Mouse (Mus musculus): ENCODE data around the gene Psmd13. TPM values are rescaled to one million over a fixed set of nuclear protein-coding genes. Genes with fewer than 3 reads are reported as not detected.

Psmd13 gene
- total RNA-seq, 2 experiments from 2014 or later: 101 to 107 TPM

DNA sequence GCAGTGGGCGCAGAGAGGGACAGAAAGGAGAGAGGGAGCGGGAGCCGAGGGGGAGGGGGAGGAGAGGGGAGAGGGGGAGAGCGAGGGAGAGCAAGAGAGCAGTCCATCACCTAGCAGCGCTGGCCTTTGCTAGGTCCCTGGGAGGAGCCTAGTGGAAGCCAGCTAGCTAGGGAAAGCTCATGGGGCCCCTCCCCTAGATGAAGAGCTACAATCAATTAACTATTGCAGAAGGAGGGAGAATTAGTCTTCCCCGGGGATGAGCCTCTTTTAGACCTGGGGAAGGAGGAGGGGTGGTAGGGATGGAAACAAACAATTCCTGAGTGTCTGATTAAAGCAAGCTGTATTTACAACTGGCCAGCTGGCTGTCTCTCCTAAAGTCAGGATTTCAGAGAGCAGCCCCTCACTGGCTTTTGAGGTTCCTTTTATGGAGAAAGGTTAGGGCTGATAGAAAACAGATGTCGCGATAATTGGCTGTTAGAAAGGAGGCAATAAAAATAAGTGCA, 58.0 kb downstream of the Psmd13 start:
- intact Hi-C loops (cut with DNase I): no loop called here
- Histone ChIP-seq H3K4me3 (no peak overlapping the region), H3K27ac (no peak overlapping the region)
- no peak for DNase-seq (ENCODE audit: extremely low spot score in 1 of 2, low spot score in 2 of 2)
- TF ChIP-seq CTCF (IDR thresholded peaks at IDR 0.05): no peak

DNA sequence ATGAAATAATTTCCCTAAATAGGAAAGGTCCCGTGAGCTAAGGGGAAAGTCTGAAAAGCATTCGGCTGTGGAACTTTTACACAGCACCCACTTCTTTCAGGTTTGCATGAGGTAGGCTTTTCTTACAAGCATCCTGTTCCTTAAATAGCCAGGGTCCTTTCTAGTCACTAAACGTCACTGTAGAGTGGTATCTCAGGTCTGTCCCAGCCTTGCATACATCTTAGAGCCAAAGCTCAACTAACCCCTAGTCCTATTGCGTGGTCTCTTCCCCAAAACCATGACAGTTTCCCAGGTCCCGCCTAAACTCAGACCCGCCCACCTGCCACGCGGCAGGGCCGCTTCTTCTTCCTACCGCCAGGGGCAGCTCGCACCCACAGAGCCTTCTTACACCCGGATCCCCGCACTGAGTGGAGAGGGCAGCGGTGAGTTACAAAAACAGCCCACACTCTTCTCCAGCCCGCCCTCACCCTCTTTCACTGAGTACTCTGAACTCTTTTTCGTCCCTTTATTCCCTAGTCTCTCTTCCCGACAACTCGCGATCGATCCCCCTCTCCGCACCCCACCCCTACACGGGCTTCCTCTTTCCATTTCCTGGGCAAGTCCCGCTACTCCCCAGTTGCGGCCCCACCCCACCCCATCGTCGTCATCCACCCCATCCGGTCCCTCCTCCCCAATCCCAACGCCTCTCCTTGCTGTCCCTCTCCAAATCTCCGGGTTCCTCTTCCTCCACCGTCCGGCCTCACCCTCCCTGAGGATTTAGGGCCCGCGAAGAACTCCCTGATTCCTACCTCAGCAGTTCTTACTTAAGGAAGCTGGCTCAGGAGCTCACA, 59.7 kb downstream of the Psmd13 start, which contains the start of gene Pgghg:
TSS of gene Pgghg (plus strand) at position 170 of the 830 bp plus-strand sequence.
- intact Hi-C loops (cut with DNase I): no loop called here
- Histone ChIP-seq H3K4me3 (peak within 1 kb of the TSS; percentile 51), H3K27ac (peak within 1 kb of the TSS; percentile 84)
- TF ChIP-seq CTCF (IDR thresholded peaks at IDR 0.05): peak; percentile 87
- DNase-seq (ENCODE audit: extremely low spot score in 1 of 2, low spot score in 2 of 2): peak; percentile 44 to 52

GRCm38 (mm10) chr7:140942341-140942740, 60.6 kb downstream of the Psmd13 start:
- no peak for DNase-seq (ENCODE audit: extremely low spot score in 1 of 2, low spot score in 2 of 2)
- peak overlapping the region; percentile 84 for H3K27ac ChIP-seq
- no peak for TF ChIP-seq CTCF (IDR thresholded peaks at IDR 0.05)
- peak overlapping the region; percentile 51 for H3K4me3 ChIP-seq
- intact Hi-C loops (cut with DNase I): no loop called here

DNA sequence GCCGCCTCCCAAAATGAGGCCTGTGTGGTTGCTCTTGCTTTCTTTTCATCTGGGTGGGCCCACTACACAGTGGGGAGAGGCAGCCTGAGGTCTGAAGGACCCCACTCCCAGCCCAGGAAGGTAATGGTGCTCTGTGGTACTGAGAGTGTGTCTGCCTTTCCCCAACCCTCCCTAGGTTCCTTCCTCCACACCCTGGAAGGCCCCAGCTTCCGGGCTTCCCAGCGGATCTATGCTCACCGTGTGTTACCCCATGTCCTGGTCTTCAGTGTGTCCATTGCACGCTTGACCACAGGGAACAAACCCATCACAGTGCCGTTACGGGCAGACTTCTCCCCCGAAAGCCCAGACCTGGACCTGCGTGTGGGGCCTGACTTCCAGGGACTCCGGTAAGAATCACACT, 61.0 kb downstream of the Psmd13 start:
- H3K27ac ChIP-seq: no peak overlapping the region
- no peak for TF ChIP-seq CTCF (IDR thresholded peaks at IDR 0.05)
- no peak for DNase-seq (ENCODE audit: extremely low spot score in 1 of 2, low spot score in 2 of 2)
- intact Hi-C loops (cut with DNase I): no loop called here
- H3K4me3 ChIP-seq: no peak overlapping the region

DNA sequence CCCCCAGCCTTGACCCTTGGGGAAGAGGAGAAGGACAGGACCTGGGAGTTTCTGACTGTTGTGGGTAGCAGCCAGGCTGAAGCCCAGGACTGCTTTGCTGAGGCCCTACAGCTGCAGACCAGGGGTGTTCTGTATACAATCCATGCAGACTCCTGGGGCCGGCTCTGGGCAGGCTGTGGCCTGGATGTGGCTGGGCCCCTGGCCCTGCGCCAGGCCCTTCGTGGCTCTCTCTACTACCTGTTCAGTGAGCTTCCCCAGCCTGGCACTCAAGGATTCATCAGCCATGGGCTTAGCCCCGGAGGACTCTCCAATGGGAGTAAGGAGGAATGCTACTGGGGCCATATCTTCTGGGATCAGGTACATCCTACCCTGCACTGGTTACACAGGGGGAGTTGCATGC, 61.6 kb downstream of the Psmd13 start:
- intact Hi-C loops (cut with DNase I): no loop called here
- DNase-seq (ENCODE audit: extremely low spot score in 1 of 2, low spot score in 2 of 2): no peak
- H3K4me3 ChIP-seq: no peak overlapping the region
- TF ChIP-seq CTCF (IDR thresholded peaks at IDR 0.05): no peak
- no peak overlapping the region for H3K27ac ChIP-seq

- TF ChIP-seq CTCF (IDR thresholded peaks at IDR 0.05): no peak
- intact Hi-C loops (cut with DNase I): no loop called here
- DNase-seq (ENCODE audit: extremely low spot score in 1 of 2, low spot score in 2 of 2): no peak
- Histone ChIP-seq H3K4me3 (no peak overlapping the region), H3K27ac (no peak overlapping the region)
Observed at GRCm38 (mm10) chr7:140944236-140944635, 62.5 kb downstream of the Psmd13 start.

GRCm38 (mm10) chr7:140945247-140945646, 63.5 kb downstream of the Psmd13 start:
- no peak for DNase-seq (ENCODE audit: extremely low spot score in 1 of 2, low spot score in 2 of 2)
- TF ChIP-seq CTCF (IDR thresholded peaks at IDR 0.05): no peak
- Histone ChIP-seq H3K27ac (no peak overlapping the region), H3K4me3 (no peak overlapping the region)
- intact Hi-C loops (cut with DNase I): no loop called here

GRCm38 (mm10) chr7:140946311-140946710, 64.5 kb downstream of the Psmd13 start:
- TF ChIP-seq CTCF (IDR thresholded peaks at IDR 0.05): no peak
- no peak for DNase-seq (ENCODE audit: extremely low spot score in 1 of 2, low spot score in 2 of 2)
- Histone ChIP-seq H3K27ac (no peak overlapping the region), H3K4me3 (no peak overlapping the region)
- intact Hi-C loops (cut with DNase I): no loop called here

DNA sequence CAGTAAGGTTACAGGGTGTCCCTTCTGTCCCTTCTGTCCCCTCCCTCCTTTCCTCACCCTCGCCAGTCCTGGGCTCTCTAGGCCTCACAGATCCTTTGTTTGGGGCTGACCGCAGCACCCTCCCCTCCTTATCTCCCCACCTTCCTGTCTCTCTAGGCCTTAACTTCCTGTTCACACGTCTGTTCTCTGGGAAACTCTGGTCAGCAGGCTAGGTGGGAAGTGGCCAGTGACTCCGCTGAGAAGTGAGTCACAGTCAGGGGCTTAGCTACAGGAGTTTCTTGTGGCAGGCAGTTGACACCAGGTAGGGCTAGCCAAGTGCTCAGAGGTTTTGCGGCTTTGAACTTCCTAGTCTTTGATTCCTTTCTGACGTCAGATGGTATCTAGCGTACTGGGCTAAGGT, 65.2 kb downstream of the Psmd13 start:
- intact Hi-C loops (cut with DNase I): no loop called here
- no peak for DNase-seq (ENCODE audit: extremely low spot score in 1 of 2, low spot score in 2 of 2)
- no peak overlapping the region for H3K4me3 ChIP-seq
- no peak overlapping the region for H3K27ac ChIP-seq
- TF ChIP-seq CTCF (IDR thresholded peaks at IDR 0.05): no peak

- H3K4me3 ChIP-seq: no peak overlapping the region
- no peak for DNase-seq (ENCODE audit: extremely low spot score in 1 of 2, low spot score in 2 of 2)
- TF ChIP-seq CTCF (IDR thresholded peaks at IDR 0.05): no peak
- no peak overlapping the region for H3K27ac ChIP-seq
- intact Hi-C loops (cut with DNase I): no loop called here
Observed at GRCm38 (mm10) chr7:140948161-140948560, 66.4 kb downstream of the Psmd13 start.

Other genes starting within 250 kb of the Psmd13 start
- not detected for gene Olfr53, start 235.5 kb upstream of the Psmd13 start, total RNA-seq (2021)
- gene Olfr539, start 222.0 kb upstream of the Psmd13 start, total RNA-seq (2021): under 1 TPM; 0.05 to 0.09 TPM
- gene Olfr45, start 200.0 kb upstream of the Psmd13 start, total RNA-seq (2021): not detected
- not detected for gene Olfr541, start 184.7 kb upstream of the Psmd13 start, total RNA-seq (2021)
- gene Cyp2e1, start 118.2 kb upstream of the Psmd13 start, total RNA-seq (2021): not detected
- under 1 TPM; 0.32 to 0.47 TPM for gene Syce1, start 94.1 kb upstream of the Psmd13 start, total RNA-seq (2021)
- gene Zfp941, start 59.8 kb upstream of the Psmd13 start, total RNA-seq (2021): 10 to 100 TPM; 29.1 to 31.2 TPM
- 1 to 10 TPM; 3.9 to 5.9 TPM for gene Urah, start 47.0 kb upstream of the Psmd13 start, total RNA-seq (2021)
- not detected for gene Scgb1c1, start 36.4 kb upstream of the Psmd13 start, total RNA-seq (2021)
- not detected for gene Odf3, start 34.2 kb upstream of the Psmd13 start, total RNA-seq (2021)
- 1 to 10 TPM; 1.5 to 2.6 TPM for gene Gm45785, start 25.6 kb upstream of the Psmd13 start, total RNA-seq (2021)
- 10 to 100 TPM; 62.1 to 74.2 TPM for gene Ric8a, start 25.0 kb upstream of the Psmd13 start, total RNA-seq (2021)
- gene Bet1l, start 24.4 kb upstream of the Psmd13 start, total RNA-seq (2021): 10 to 100 TPM; 24.6 to 24.8 TPM
- gene Sirt3, start 341 bp downstream of the Psmd13 start, total RNA-seq (2021): 10 to 100 TPM; 72.2 to 76.5 TPM
- gene Cox8b, start 18.5 kb downstream of the Psmd13 start, total RNA-seq (2021): 1 to 10 TPM in 1 of 2 experiments, not detected in 1; 2.0 TPM
- 1 to 10 TPM in 1 of 2 experiments, under 1 TPM in 1; 0.68 to 1.2 TPM for gene Nlrp6, start 38.9 kb downstream of the Psmd13 start, total RNA-seq (2021)
- gene Pgghg, start 59.4 kb downstream of the Psmd13 start, total RNA-seq (2021): 1 to 10 TPM; 4.5 to 4.7 TPM
- not detected for gene Ifitm5, start 68.3 kb downstream of the Psmd13 start, total RNA-seq (2021)
- gene Gm45717, start 74.0 kb downstream of the Psmd13 start, total RNA-seq (2021): not detected
- 10 to 100 TPM; 10.8 to 17.7 TPM for gene Ifitm2, start 74.0 kb downstream of the Psmd13 start, total RNA-seq (2021)
- 1 to 10 TPM; 3.7 to 5.8 TPM for gene Ifitm1, start 85.3 kb downstream of the Psmd13 start, total RNA-seq (2021)
- 10 to 100 TPM; 10.9 to 16.7 TPM for gene Ifitm3, start 128.8 kb downstream of the Psmd13 start, total RNA-seq (2021)
- gene Ifitm6, start 136.0 kb downstream of the Psmd13 start, total RNA-seq (2021): under 1 TPM in 1 of 2 experiments, not detected in 1; 0.57 TPM
- gene Gm17387, start 147.2 kb downstream of the Psmd13 start, total RNA-seq (2021): not detected
- gene B4galnt4, start 179.1 kb downstream of the Psmd13 start, total RNA-seq (2021): 10 to 100 TPM; 87.4 to 95.9 TPM
- gene Pkp3, start 196.2 kb downstream of the Psmd13 start, total RNA-seq (2021): not detected
- 1 to 10 TPM; 1.7 to 3.4 TPM for gene Sigirr, start 218.6 kb downstream of the Psmd13 start, total RNA-seq (2021)
- not detected for gene Ano9, start 235.8 kb downstream of the Psmd13 start, total RNA-seq (2021)
- gene Ptdss2, start 240.4 kb downstream of the Psmd13 start, total RNA-seq (2021): 10 to 100 TPM; 46.9 to 51.6 TPM